ENCODE assay signal across 8 mouse cellular contexts in the genomic region with DNA sequence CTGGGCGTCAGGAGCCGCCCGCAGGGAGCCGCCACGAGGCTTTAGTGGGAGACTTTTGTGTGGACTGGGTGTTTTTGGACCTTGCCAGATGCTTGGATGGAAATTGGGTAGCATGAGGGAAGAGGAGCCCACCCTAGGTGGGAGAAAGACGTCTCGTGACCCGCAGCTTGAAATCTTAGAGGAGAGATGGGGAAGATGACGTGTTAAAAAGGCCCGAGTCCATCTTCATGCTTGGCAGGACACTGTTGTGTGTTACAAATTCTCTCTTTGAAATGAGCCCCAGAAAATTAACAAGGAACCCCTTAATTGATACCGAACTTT. TPM values are rescaled to one million over a fixed set of nuclear protein-coding genes. Genes with fewer than 3 reads are reported as not detected.
DNase-seq lines count a peak whose midpoint lies in the region; ATAC-seq and TF ChIP-seq lines count a peak whose summit lies in the region.

No protein-coding gene starts in this region.

- no peaks in the 10 kb centered on the region for H3K9me3 ChIP-seq in kidney, postnatal 0 days (replicated peaks; ENCODE audit: low read length)
- no peaks in the 10 kb centered on the region for H3K9me3 ChIP-seq in hindbrain, postnatal 0 days (ENCODE audit: low read length)
- H3K9me3 ChIP-seq in midbrain, postnatal 0 days (ENCODE audit: low read length): no peaks in the 10 kb centered on the region

- TF ChIP-seq CTCF in kidney, postnatal 0 days (IDR thresholded peaks at IDR 0.05; ENCODE audit: low read depth): no peak
- no peak for TF ChIP-seq CTCF in cortical plate, adult 2 months (IDR thresholded peaks at IDR 0.05; ENCODE audit: extremely low read depth, insufficient read depth, low read length)
- TF ChIP-seq CTCF in hindbrain, postnatal 0 days (IDR thresholded peaks at IDR 0.05; ENCODE audit: low read depth): no peak
- no peak for TF ChIP-seq CTCF in midbrain, postnatal 0 days (IDR thresholded peaks at IDR 0.05)

- WGBS in kidney, postnatal 0 days: 3% methylated on average over 11 of the region's 11 CpGs
- WGBS in hindbrain, postnatal 0 days: 3% methylated on average over 11 of the region's 11 CpGs
- 4% methylated on average over 11 of the region's 11 CpGs for WGBS in midbrain, postnatal 0 days

- H3K4me2 ChIP-seq in kidney, postnatal 0 days (ENCODE audit: low read length): peak overlapping the region; percentile 91
- H3K4me2 ChIP-seq in hindbrain, postnatal 0 days (ENCODE audit: low read depth, low read length): peak overlapping the region; percentile 92
- peak overlapping the region; percentile 93 for H3K4me2 ChIP-seq in midbrain, postnatal 0 days (ENCODE audit: low read depth, low read length, poor library complexity, severe bottlenecking)

- H3K27ac ChIP-seq in kidney, postnatal 0 days: peak overlapping the region; percentile 95
- peak overlapping the region; percentile 97; the same call in 1 of the 2 replicates for H3K27ac ChIP-seq in cortical plate, adult 2 months (ENCODE audit: insufficient read depth, low read length)
- peak overlapping the region; percentile 99 for H3K27ac ChIP-seq in hindbrain, postnatal 0 days
- H3K27ac ChIP-seq in midbrain, postnatal 0 days (ENCODE audit: low read depth, low read length): peak overlapping the region; percentile 100

- TF ChIP-seq POLR2A in cortical plate, adult 2 months (IDR thresholded peaks at IDR 0.05; ENCODE audit: extremely low read depth, insufficient read depth, low read length): no peak

- H3K4me3 ChIP-seq in kidney, postnatal 0 days (replicated peaks; ENCODE audit: low read depth, low read length): peak overlapping the region; percentile 70
- H3K4me3 ChIP-seq in cortical plate, adult 2 months (ENCODE audit: insufficient read depth, low read length): peak overlapping the region; percentile 73
- H3K4me3 ChIP-seq in hindbrain, postnatal 0 days (ENCODE audit: low read length): peak overlapping the region; percentile 70
- H3K4me3 ChIP-seq in midbrain, postnatal 0 days (ENCODE audit: low read depth, low read length): peak overlapping the region; percentile 64

- no peak for ATAC-seq in kidney, postnatal 0 days (replicated peaks; ENCODE audit: low FRiP score, low read depth)
- peak; percentile 39 for ATAC-seq in hindbrain, postnatal 0 days
- ATAC-seq in midbrain, postnatal 0 days (ENCODE audit: low FRiP score): peak; percentile 74

- DNase-seq in kidney, postnatal 0 days (ENCODE audit: low spot score): no peak
- DNase-seq in kidney, adult 18-20 months: no peak
- DNase-seq in hindbrain, postnatal 0 days (ENCODE audit: low spot score): no peak
- no peak for DNase-seq in midbrain, postnatal 0 days (ENCODE audit: low spot score)
- no peak for DNase-seq in frontal cortex, postnatal 10 days (ENCODE audit: low spot score in 2 of 2)
- no peak for DNase-seq in ovary, postnatal 14 days (ENCODE audit: low spot score)
- no peak for DNase-seq in left cerebral cortex, postnatal 25 days (ENCODE audit: low spot score in 2 of 2)

- peaks cover 27% of the 10 kb centered on the region for H3K36me3 ChIP-seq in kidney, postnatal 0 days (ENCODE audit: insufficient read depth, low read length)
- peaks cover 24% of the 10 kb centered on the region for H3K36me3 ChIP-seq in hindbrain, postnatal 0 days (ENCODE audit: insufficient read depth, low read length)
- H3K36me3 ChIP-seq in midbrain, postnatal 0 days (ENCODE audit: insufficient read depth, low read length): peaks cover 22% of the 10 kb centered on the region

- peaks cover 11% of the 10 kb centered on the region; the same call in 1 of the 2 replicates for H3K4me1 ChIP-seq in kidney, postnatal 0 days (replicated peaks; ENCODE audit: insufficient read depth, low read length)
- H3K4me1 ChIP-seq in cortical plate, adult 2 months (ENCODE audit: control insufficient read depth, insufficient read depth, low read length): peaks cover 5% of the 10 kb centered on the region; the same call in 1 of the 2 replicates
- peaks cover 6% of the 10 kb centered on the region for H3K4me1 ChIP-seq in hindbrain, postnatal 0 days (ENCODE audit: insufficient read depth, low read length)
- H3K4me1 ChIP-seq in midbrain, postnatal 0 days (ENCODE audit: insufficient read depth, low read length): peaks cover 15% of the 10 kb centered on the region; the same call in 1 of the 2 replicates

- intact Hi-C loops in left cerebral cortex, postnatal 25 days (cut with DNase I): loop anchor here (5.0 kb wide), 3 partner anchors 70 to 360 kb away; a partner anchor contains a TSS

- peak overlapping the region; percentile 83 for H3K9ac ChIP-seq in kidney, postnatal 0 days (ENCODE audit: low read depth, low read length)
- peak overlapping the region; percentile 87 for H3K9ac ChIP-seq in hindbrain, postnatal 0 days (replicated peaks; ENCODE audit: low read length)
- peak overlapping the region; percentile 92 for H3K9ac ChIP-seq in midbrain, postnatal 0 days (replicated peaks; ENCODE audit: low read length, poor library complexity, severe bottlenecking)

- H3K27me3 ChIP-seq in kidney, postnatal 0 days (ENCODE audit: insufficient read depth, low read length): no peaks in the 10 kb centered on the region
- H3K27me3 ChIP-seq in hindbrain, postnatal 0 days (ENCODE audit: insufficient read depth, low read length): no peaks in the 10 kb centered on the region
- H3K27me3 ChIP-seq in midbrain, postnatal 0 days (ENCODE audit: insufficient read depth, low read length): no peaks in the 10 kb centered on the region

RNA-seq across cellular contexts. Expression of a gene that starts 0.6 kb away (rescaled TPM):
- 14.2 and 15.5 TPM in 2 replicates for polyA plus RNA-seq in kidney, postnatal 0 days (2015; fragmentation: Nextera tagmentation; extraction: Ambion mirVana)
- 37.9 and 42.1 TPM in 2 replicates for polyA plus RNA-seq in cortical plate, adult 2 months (2012; rRNA removed)
- 41.8 and 43.1 TPM in 2 replicates for total RNA-seq in hindbrain, postnatal 0 days (2014; rRNA removed)
- 17.4 and 17.9 TPM in 2 replicates for polyA plus RNA-seq in hindbrain, postnatal 0 days (2015; fragmentation: Nextera tagmentation; extraction: Ambion mirVana)
- total RNA-seq in midbrain, postnatal 0 days (2014; rRNA removed): 30.6 and 36.2 TPM in 2 replicates
- polyA plus RNA-seq in midbrain, postnatal 0 days (2015; fragmentation: Nextera tagmentation; extraction: Ambion mirVana): 17.9 TPM in 2 replicates
- 10 to 100 TPM; 24.7 to 31.0 TPM for total RNA-seq in left cerebral cortex, postnatal 25 days (2021)
